Mouse (Mus musculus) CH12.LX (cell line): ENCODE data around the gene Ptprm. TPM values are rescaled to one million over a fixed set of nuclear protein-coding genes. Genes with fewer than 3 reads are reported as not detected.

Source experiments
- DNase-seq: peaks from one replicate; pipeline ENCODE4 v3.0.0-alpha.2; 2013; ENCODE audit errors: extremely low read depth
- H3K27ac ChIP-seq: 2 replicates; pipeline ENCODE4 v1.5.1; 2012; ENCODE audit warnings: low read depth, mild to moderate bottlenecking, control low read depth, moderate library complexity; ENCODE audit not compliant: insufficient read depth
- H3K27me3 ChIP-seq: replicated peaks from 2 replicates; pipeline ENCODE3; 2012; ENCODE audit warnings: inconsistent platforms
- H3K36me3 ChIP-seq, 2 experiments: replicated peaks in 1 of 2; 2 replicates each; pipeline versions ENCODE3 to v1.6.1; 2012; ENCODE audit warnings: inconsistent platforms in 1 of 2, low read length in 1 of 2, mild to moderate bottlenecking in 1 of 2, mixed read lengths in 1 of 2, moderate library complexity in 1 of 2; ENCODE audit not compliant: control insufficient read depth in 1 of 2, insufficient read depth in 1 of 2
- H3K4me1 ChIP-seq, 2 experiments: 2 replicates each; pipeline ENCODE4 v1.6.1; 2012; ENCODE audit warnings: inconsistent platforms in 1 of 2, moderate library complexity in 1 of 2; ENCODE audit not compliant: insufficient read depth in 2 of 2, control insufficient read depth in 1 of 2
- H3K4me2 ChIP-seq: 2 replicates; pipeline ENCODE4 v1.6.1; 2012; ENCODE audit warnings: low read depth, mild to moderate bottlenecking, control low read depth; ENCODE audit not compliant: poor library complexity, insufficient read depth, severe bottlenecking
- H3K4me3 ChIP-seq, 3 experiments: fragments of 150-350 bp in 1 of 3; sonication (generic) in 1 of 3; replicated peaks in 1 of 3; 2 replicates each; pipeline versions ENCODE3 to v1.5.1; 2011 to 2012; ENCODE audit warnings: low read depth in 2 of 3, low read length in 2 of 3, mild to moderate bottlenecking in 2 of 3, moderate library complexity in 2 of 3, control low read depth in 1 of 3, improper control_type of control experiment in 1 of 3, inconsistent platforms in 1 of 3, mixed read lengths in 1 of 3; ENCODE audit not compliant: poor library complexity in 1 of 3
- H3K79me2 ChIP-seq: replicated peaks from 2 replicates; pipeline ENCODE4 v1.6.1; 2012; ENCODE audit warnings: mild to moderate bottlenecking, moderate library complexity; ENCODE audit not compliant: control insufficient read depth, poor library complexity, insufficient read depth, severe bottlenecking; ENCODE audit errors: extremely low read depth
- H3K9ac ChIP-seq: 2 replicates; pipeline ENCODE4 v1.6.1; 2012; ENCODE audit warnings: low read depth, mild to moderate bottlenecking, control low read depth, moderate library complexity; ENCODE audit not compliant: insufficient read depth
- H3K9me3 ChIP-seq: replicated peaks from 2 replicates; pipeline ENCODE3; 2012; ENCODE audit warnings: low read length, inconsistent platforms, mixed read lengths
- BHLHE40 ChIP-seq: IDR thresholded peaks from 2 replicates; pipeline ENCODE4 v1.6.1; 2011; ENCODE audit warnings: mild to moderate bottlenecking, low read depth, low read length, improper control_type of control experiment
- E2F4 ChIP-seq: IDR thresholded peaks from 2 replicates; pipeline ENCODE4 v1.6.1; 2011; ENCODE audit warnings: low read depth, low read length, improper control_type of control experiment; ENCODE audit not compliant: insufficient replicate concordance
- ELF1 ChIP-seq: IDR thresholded peaks from 2 replicates; pipeline ENCODE4 v1.6.1; 2014; ENCODE audit warnings: low read depth, mild to moderate bottlenecking, inconsistent platforms, low read length, improper control_type of control experiment
- ETS1 ChIP-seq: conservative IDR thresholded peaks from 2 replicates; pipeline ENCODE4 v1.6.1; 2012; ENCODE audit warnings: low read depth, mild to moderate bottlenecking, inconsistent platforms, low read length, improper control_type of control experiment, moderate library complexity
- HCFC1 ChIP-seq: IDR thresholded peaks from 2 replicates; pipeline ENCODE4 v1.6.1; 2012; ENCODE audit warnings: low read depth, mild to moderate bottlenecking, inconsistent platforms, low read length, improper control_type of control experiment
- JUN ChIP-seq: IDR thresholded peaks from 2 replicates; pipeline ENCODE4 v1.6.1; 2011; ENCODE audit warnings: low read depth, mild to moderate bottlenecking, low read length, improper control_type of control experiment, moderate library complexity; ENCODE audit not compliant: insufficient read depth
- MAX ChIP-seq: IDR thresholded peaks from 2 replicates; pipeline ENCODE4 v1.6.1; 2011; ENCODE audit warnings: low read length, improper control_type of control experiment
- MAZ ChIP-seq: IDR thresholded peaks from 2 replicates; pipeline ENCODE4 v1.6.1; 2012; ENCODE audit warnings: low read depth, mild to moderate bottlenecking, inconsistent platforms, low read length, improper control_type of control experiment, moderate library complexity
- MEF2A ChIP-seq: IDR thresholded peaks from 2 replicates; pipeline ENCODE4 v1.6.1; 2014; ENCODE audit warnings: low read depth, mild to moderate bottlenecking, inconsistent platforms, low read length, improper control_type of control experiment, borderline replicate concordance
- NRF1 ChIP-seq: IDR thresholded peaks from 2 replicates; pipeline ENCODE4 v1.6.1; 2014; ENCODE audit warnings: low read depth, mild to moderate bottlenecking, inconsistent platforms, low read length, improper control_type of control experiment, moderate library complexity
- POLR2A ChIP-seq: IDR thresholded peaks from 2 replicates; pipeline ENCODE4 v1.6.1; 2011; ENCODE audit warnings: low read depth, mild to moderate bottlenecking, improper control_type of control experiment, low read length
- POLR2AphosphoS2 ChIP-seq: IDR thresholded peaks from 2 replicates; pipeline ENCODE4 v1.6.1; 2011; ENCODE audit warnings: low read depth, low read length, improper control_type of control experiment
- RAD21 ChIP-seq: IDR thresholded peaks from 2 replicates; pipeline ENCODE4 v1.6.1; 2011; ENCODE audit warnings: low read depth, mild to moderate bottlenecking, low read length, improper control_type of control experiment, moderate library complexity
- RCOR1 ChIP-seq: conservative IDR thresholded peaks from 2 replicates; pipeline ENCODE4 v1.6.1; 2012; ENCODE audit warnings: low read depth, mild to moderate bottlenecking, inconsistent platforms, low read length, improper control_type of control experiment
- USF1 ChIP-seq: IDR thresholded peaks from 2 replicates; pipeline ENCODE4 v1.6.1; 2014; ENCODE audit warnings: low read depth, mild to moderate bottlenecking, inconsistent platforms, low read length, improper control_type of control experiment
- ZKSCAN1 ChIP-seq: IDR thresholded peaks from 2 replicates; pipeline ENCODE4 v1.6.1; 2012; ENCODE audit warnings: low read depth, inconsistent platforms, low read length, improper control_type of control experiment, borderline replicate concordance
- dilution Hi-C: fragments of 300-500 bp; cut with MboI; formaldehyde crosslinking; loops from 2 replicates; pipeline ENCODE4 v1.14.3; 2020; ENCODE audit warnings: low sequenced_read_pairs; ENCODE audit not compliant: extremely low pct_unique_long_range_greater_than_20kb, extremely low pct_ligation_motif_present
- in situ Hi-C: fragments of 300-500 bp; cut with MboI; formaldehyde crosslinking; loops from 3 replicates; pipeline ENCODE4 v1.14.3; 2019; ENCODE audit warnings: low sequenced_read_pairs, low pct_ligation_motif_present, low pct_unique_long_range_greater_than_20kb, mixed read lengths
- polyA plus RNA-seq: library from polyadenylated mRNA; unstranded; fragments of >175 nt; gene quantifications from 2 replicates; pipeline ENCODE4 v1.2.1, GENCODE M21; 2012; ENCODE audit warnings: low read depth; ENCODE audit not compliant: insufficient read length
- total RNA-seq, 2 experiments: library from RNA; depleted of rRNA; stranded (reverse); fragments of 300-350 nt in 1 of 2; fragments of >200 nt in 1 of 2; gene quantifications; 2 replicates each; pipeline ENCODE4 v1.2.3; 2012 to 2014

Gene Ptprm
- total and polyA plus RNA-seq, 3 experiments: not detected

DNA sequence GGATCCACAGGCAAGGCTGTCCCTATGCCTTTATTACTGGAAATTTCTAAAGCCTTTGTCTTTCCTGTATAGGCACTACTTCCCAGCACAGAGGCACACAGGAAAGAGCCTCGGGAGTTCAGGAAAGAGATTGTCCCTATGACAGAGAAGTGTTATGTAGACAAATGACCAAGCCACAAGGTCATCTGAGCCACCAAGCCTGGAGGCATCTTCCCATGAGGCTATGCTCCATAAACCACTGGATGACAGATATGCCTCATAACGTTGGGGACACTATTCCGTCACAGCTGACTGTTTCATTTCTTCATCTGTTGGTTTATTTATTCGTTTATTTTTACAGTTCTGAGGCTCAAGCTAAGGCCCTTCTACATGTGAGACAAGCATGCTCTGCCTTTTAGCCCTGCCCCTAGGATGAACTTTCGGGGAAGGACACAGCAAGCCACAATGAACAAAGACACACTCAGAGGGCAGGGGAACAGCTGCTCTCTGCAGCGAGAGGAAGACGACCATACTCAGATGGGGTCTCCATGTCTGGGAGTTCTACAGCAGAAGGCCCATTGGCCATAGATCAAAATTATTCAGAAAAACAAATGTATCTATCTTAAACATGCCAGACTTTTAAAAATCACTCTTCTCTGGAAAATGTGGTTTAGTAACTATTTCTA is 235.4 kb downstream of the Ptprm start:
- TF ChIP-seq POLR2AphosphoS2: no peak
- TF ChIP-seq ETS1: no peak
- TF ChIP-seq RCOR1: no peak
- no peak for TF ChIP-seq MAX
- no peak for TF ChIP-seq USF1
- no peak for TF ChIP-seq RAD21
- TF ChIP-seq BHLHE40: no peak
- TF ChIP-seq POLR2A: no peak
- TF ChIP-seq MEF2A: no peak
- TF ChIP-seq E2F4: no peak
- no peak for TF ChIP-seq HCFC1
- no peak for TF ChIP-seq ZKSCAN1
- TF ChIP-seq ELF1: no peak
- Histone ChIP-seq H3K27me3 (no peaks in the 10 kb centered on the region), H3K4me3 (no peak overlapping the region), H3K79me2 (no peaks in the 10 kb centered on the region), H3K4me2 (no peak overlapping the region), H3K4me1 (no peaks in the 10 kb centered on the region), H3K9me3 (peaks cover 85% of the 10 kb centered on the region), H3K36me3 (no peaks in the 10 kb centered on the region), H3K27ac (no peak overlapping the region), H3K9ac (no peak overlapping the region)
- DNase-seq: no peak
- in situ Hi-C loops: no loop called here
- dilution Hi-C loops: no loop called here

DNA sequence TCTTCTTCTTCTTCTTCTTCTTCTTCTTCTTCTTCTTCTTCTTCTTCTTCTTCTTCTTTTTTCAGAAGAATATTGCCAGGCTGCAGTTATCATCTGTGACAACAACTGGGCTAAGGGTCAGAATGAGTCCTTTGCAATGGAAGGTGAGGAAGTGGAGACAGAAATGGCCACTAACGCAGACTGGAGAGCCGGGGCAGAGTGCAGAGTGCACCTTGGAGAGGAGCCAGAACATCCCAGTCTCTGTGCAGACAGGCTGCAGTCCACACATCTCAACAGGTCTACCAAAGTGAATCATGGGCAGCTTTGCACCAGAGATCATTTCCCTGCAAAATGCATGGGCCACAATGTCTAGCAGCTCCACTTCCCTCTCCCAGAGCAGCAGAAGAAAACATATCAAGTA is 239.4 kb downstream of the Ptprm start:
- no peaks in the 10 kb centered on the region for H3K27me3 ChIP-seq
- no peak overlapping the region for H3K4me2 ChIP-seq
- TF ChIP-seq JUN (no peak), NRF1 (no peak), MAZ (no peak), MAX (no peak)
- dilution Hi-C loops (no loop called here), in situ Hi-C loops (no loop called here)
- peaks cover 81% of the 10 kb centered on the region for H3K9me3 ChIP-seq
- no peak overlapping the region for H3K9ac ChIP-seq
- H3K4me3 ChIP-seq: no peak overlapping the region
- no peak overlapping the region for H3K27ac ChIP-seq
- H3K36me3 ChIP-seq: no peaks in the 10 kb centered on the region
- no peak for DNase-seq
- H3K79me2 ChIP-seq: no peaks in the 10 kb centered on the region
- no peaks in the 10 kb centered on the region; a peak in 1 of 4 replicates for H3K4me1 ChIP-seq
